Mouse (Mus musculus) heart, embryonic 11.5 days (tissue): Measurements from ENCODE around the gene B3gat2. TPM values are rescaled to one million over a fixed set of nuclear protein-coding genes. Genes with fewer than 3 reads are reported as not detected.

Experiments used
- ATAC-seq: fragments of 200-750 bp; cut with Nextera tagmentation; replicated peaks from 2 replicates; pipeline ENCODE4 v1.8.0; 2017; ENCODE audit warnings: moderate library complexity; ENCODE audit not compliant: insufficient number of reproducible peaks, low FRiP score, low TSS enrichment
- H3K27ac ChIP-seq: fragments of 300-500 bp; sonication (generic); 2 replicates; pipeline ENCODE4 v1.5.1; 2014; ENCODE audit warnings: mild to moderate bottlenecking, low read depth, low read length
- H3K27me3 ChIP-seq: fragments of 300-500 bp; sonication (generic); 2 replicates; pipeline ENCODE4 v1.6.1; 2014; ENCODE audit warnings: mild to moderate bottlenecking, low read length, mixed read lengths; ENCODE audit not compliant: control insufficient read depth, insufficient read depth
- H3K36me3 ChIP-seq: fragments of 300-500 bp; sonication (generic); 2 replicates; pipeline ENCODE4 v1.6.1; 2014; ENCODE audit warnings: mild to moderate bottlenecking, low read length, moderate library complexity, mixed read lengths; ENCODE audit not compliant: control insufficient read depth, insufficient read depth
- H3K4me1 ChIP-seq: fragments of 300-500 bp; sonication (generic); 2 replicates; pipeline ENCODE4 v1.6.1; 2014; ENCODE audit warnings: low read length; ENCODE audit not compliant: control insufficient read depth, insufficient read depth
- H3K4me2 ChIP-seq: fragments of 300-500 bp; sonication (generic); 2 replicates; pipeline ENCODE4 v1.6.1; 2014; ENCODE audit warnings: mild to moderate bottlenecking, moderate library complexity
- H3K4me3 ChIP-seq: fragments of 300-500 bp; sonication (generic); 2 replicates; pipeline ENCODE4 v1.5.1; 2014; ENCODE audit warnings: low read depth, low read length
- H3K9ac ChIP-seq: fragments of 300-500 bp; sonication (generic); 2 replicates; pipeline ENCODE4 v1.6.1; 2014; ENCODE audit warnings: mild to moderate bottlenecking, low read depth, low read length, moderate library complexity
- H3K9me3 ChIP-seq: fragments of 300-500 bp; sonication (generic); replicated peaks from 2 replicates; pipeline ENCODE4 v1.6.1; 2016; ENCODE audit warnings: low read length; ENCODE audit not compliant: control insufficient read depth
- WGBS: fragments of 180-500 bp; shearing (Covaris S2); extraction: QIAGEN DNeasy Blood & Tissue Kit; methylation state at CpG from one replicate; pipeline ENCODE4 v1.1.7; 2014; ENCODE audit not compliant: insufficient replicate concordance; 5-methylcytosine and 5-hydroxymethylcytosine counted together
- polyA plus RNA-seq: library from polyadenylated mRNA; unstranded; fragments of >200 nt; fragmentation: Nextera tagmentation; extraction: Ambion mirVana; gene quantifications from 2 replicates; pipeline ENCODE4 v1.2.1, GENCODE M21; 2014

The B3gat2 gene
- polyA plus RNA-seq: 0.63 and 0.68 TPM in 2 replicates

DNA sequence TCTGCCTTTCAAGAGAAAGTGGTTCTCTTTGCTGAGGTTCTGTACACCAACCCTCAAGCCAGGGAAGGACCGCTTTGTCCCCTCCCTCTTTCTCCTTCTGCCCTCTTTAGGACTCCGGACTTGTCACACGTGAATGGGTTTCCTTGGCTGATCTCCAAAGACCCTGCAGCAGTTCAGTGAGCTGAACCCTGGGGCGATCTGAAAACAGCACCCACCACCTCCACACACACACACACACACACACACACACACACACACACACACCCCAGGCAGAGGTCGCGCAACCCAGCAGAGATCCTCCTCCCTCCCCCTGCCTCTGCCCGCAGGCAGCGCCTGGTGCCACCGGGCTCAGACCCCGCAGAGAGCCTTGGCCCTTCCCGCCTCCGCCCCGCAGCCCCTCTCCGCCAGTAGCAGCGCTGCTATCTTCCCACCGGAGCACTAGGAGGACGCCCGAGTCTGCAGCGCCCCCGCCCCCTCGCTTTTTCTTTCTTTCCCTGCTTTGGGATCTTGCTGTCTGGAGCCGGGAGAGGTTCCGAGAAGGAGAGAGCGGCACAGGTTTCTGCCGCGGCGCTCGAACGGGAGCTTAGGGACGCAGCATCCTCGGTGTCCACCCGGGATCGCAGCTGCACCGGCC, at the start of gene B3gat2:
TSS of gene B3gat2 (plus strand) at position 252 of the 634 bp plus-strand sequence.
- WGBS: 1% methylated on average over 33 of the region's 34 CpGs
- Histone ChIP-seq H3K9me3 (no peaks in the 10 kb centered on the region), H3K4me1 (peaks cover 7% of the 10 kb centered on the region; the same call in 1 of the 2 replicates), H3K36me3 (no peaks in the 10 kb centered on the region), H3K4me2 (peak within 1 kb of the TSS; percentile 98), H3K27ac (no peak within 1 kb of the TSS), H3K27me3 (peaks cover 50% of the 10 kb centered on the region), H3K4me3 (peak within 1 kb of the TSS; percentile 62), H3K9ac (peak within 1 kb of the TSS; percentile 43; the same call in 1 of the 2 replicates)
- ATAC-seq: peak; percentile 28; the same call in 1 of the 2 replicates

DNA sequence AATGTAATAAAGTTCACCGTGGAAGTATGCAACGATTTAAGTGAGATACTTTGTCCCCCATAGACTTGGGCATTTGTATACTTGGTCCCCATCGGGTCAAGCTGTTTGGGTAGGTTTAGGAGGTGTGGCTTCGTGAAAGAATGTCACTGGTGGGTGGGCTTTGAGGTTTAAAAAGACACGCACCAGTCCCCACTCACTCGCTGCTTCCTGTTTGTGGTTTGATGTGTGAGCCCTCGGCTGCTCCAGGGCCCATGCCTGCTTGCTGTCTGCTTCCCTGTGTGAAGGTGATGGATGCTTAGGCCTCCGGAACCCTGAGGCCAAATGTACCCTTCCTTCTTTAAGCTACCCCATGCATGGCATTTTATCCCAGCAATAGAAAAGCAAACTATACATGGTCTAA, 41.2 kb upstream of the B3gat2 start:
- Histone ChIP-seq H3K27me3 (no peaks in the 10 kb centered on the region), H3K4me3 (no peak overlapping the region), H3K9ac (no peak overlapping the region), H3K4me2 (no peak overlapping the region), H3K9me3 (no peaks in the 10 kb centered on the region), H3K4me1 (no peaks in the 10 kb centered on the region), H3K36me3 (no peaks in the 10 kb centered on the region), H3K27ac (no peak overlapping the region)
- no peak for ATAC-seq
- WGBS: 72% methylated on average over 8 of the region's 8 CpGs

DNA sequence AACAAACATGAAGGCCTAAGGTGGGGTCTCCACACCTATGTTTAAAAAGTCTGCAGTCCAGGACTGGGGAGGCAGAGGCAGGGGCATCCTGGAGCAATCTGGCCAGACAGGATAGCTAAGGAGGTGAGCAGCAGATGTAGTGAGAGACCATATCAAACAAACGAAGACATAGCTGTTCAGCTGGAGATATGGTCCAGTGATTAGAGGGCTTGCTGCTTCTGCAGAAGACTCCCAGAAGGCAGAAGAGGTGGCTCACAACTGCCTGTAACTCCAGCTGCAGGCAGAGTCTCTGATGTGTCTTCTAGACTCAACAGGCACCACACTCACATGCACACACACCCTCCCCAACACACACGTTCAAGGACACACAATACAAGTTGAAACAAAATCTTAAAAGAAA, 40.5 kb upstream of the B3gat2 start:
- Histone ChIP-seq H3K9ac (no peak overlapping the region), H3K9me3 (no peaks in the 10 kb centered on the region), H3K27me3 (no peaks in the 10 kb centered on the region), H3K4me3 (no peak overlapping the region), H3K4me2 (no peak overlapping the region), H3K27ac (no peak overlapping the region), H3K36me3 (no peaks in the 10 kb centered on the region), H3K4me1 (no peaks in the 10 kb centered on the region)
- 68% methylated on average over 2 of the region's 2 CpGs for WGBS
- ATAC-seq: no peak

DNA sequence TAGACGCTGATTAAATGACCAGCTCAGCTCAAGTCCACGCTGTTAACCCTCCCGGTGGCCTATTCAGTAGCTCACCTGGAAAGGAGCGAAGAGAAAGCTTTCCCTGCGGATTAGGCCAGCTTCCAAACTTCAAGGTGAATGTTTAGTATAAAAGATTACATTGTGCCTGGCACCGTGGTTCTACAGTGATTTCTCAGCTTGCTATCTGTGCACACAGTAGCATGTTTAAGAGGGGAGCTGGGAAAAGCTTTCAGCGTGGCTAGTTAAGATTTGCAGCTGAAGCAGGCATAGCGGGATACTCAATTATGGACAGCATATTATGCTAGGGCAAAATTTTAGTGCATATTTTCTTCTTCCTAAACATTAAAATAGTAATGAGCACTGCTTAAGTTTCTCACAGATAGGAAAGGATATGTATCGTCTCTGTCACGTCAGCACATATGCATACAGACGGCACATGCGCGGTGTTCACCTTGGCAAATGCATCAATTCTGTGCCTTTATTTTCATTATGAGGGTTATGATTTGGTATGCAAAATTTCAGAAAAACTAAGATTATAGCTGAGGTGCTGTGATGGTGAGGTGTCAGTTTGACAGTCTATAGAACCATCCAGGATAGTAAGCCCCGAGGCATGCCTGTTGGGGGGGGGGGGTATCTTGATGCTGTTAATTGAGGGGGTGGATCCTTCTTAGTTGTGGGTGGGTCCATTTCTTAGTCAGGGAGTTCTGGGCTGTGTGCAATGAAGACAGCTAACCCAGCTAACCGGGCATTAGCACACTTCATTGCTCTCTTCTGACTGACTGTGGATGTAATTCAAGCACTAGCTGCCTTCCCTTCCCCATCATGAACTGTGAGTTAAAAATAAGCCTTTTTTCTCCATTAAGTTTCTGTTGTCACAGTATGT, 38.8 kb upstream of the B3gat2 start:
- no peak overlapping the region for H3K9ac ChIP-seq
- H3K4me2 ChIP-seq: no peak overlapping the region
- no peaks in the 10 kb centered on the region for H3K9me3 ChIP-seq
- H3K36me3 ChIP-seq: no peaks in the 10 kb centered on the region
- 75% methylated on average over 15 of the region's 15 CpGs for WGBS
- ATAC-seq: no peak
- H3K4me1 ChIP-seq: no peaks in the 10 kb centered on the region
- H3K27me3 ChIP-seq: no peaks in the 10 kb centered on the region
- no peak overlapping the region for H3K4me3 ChIP-seq
- no peak overlapping the region for H3K27ac ChIP-seq

DNA sequence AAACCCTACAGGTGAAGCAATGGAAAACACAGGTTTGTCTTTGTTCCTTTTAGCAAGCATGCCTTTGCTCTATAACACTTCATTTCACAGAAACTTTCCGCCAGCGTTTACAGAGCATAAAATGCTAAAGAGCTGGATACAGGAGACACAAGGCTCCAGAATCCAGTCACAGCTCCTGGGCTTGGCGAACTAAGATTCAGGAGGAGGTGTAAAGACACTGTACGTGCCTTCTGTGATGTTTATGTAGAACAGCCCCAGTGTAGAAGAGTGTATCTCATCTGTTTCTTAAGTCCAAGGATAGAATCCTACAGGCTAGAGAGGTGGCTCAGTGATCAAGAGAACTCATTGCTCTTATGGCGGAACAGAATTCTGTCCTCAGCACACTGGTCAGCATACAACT, 30.2 kb upstream of the B3gat2 start:
- Histone ChIP-seq H3K4me2 (no peak overlapping the region), H3K9me3 (no peaks in the 10 kb centered on the region), H3K36me3 (no peaks in the 10 kb centered on the region), H3K4me3 (no peak overlapping the region), H3K9ac (no peak overlapping the region), H3K4me1 (no peaks in the 10 kb centered on the region), H3K27ac (no peak overlapping the region), H3K27me3 (no peaks in the 10 kb centered on the region)
- WGBS: 79% methylated on average over 5 of the region's 5 CpGs
- no peak for ATAC-seq

DNA sequence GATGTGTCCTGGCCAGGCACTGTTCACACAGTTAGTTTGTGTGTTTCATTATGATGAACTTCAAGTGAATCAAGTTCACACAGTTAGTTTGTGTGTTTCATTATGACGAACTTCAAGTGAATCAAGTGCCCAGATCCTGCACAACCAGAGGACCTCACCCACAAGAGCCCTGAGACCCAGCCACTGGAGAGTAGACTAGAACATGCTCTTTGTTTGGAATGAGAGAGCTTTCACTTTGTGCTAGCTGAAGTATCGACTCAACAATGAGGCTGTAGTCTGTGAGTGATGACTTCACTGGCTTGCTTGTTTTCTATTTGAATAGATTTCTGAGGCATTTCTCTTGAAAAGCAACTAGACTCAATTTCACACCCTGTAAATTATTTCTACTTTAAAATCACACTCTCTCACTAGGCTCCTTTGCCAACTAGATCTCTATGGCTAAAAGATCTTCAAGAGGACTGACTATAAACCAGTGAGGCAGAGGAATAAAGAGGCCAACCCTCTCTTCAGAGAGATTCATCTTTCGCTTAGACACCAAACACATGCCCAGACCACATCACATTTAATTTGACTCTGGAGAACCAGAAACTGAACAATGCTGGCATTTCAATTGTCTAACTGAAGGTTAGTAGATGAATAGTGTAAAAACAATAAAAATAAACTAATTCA, 10.6 kb upstream of the B3gat2 start:
- Histone ChIP-seq H3K27me3 (no peaks in the 10 kb centered on the region), H3K4me3 (no peak overlapping the region), H3K27ac (no peak overlapping the region), H3K9ac (no peak overlapping the region), H3K36me3 (no peaks in the 10 kb centered on the region), H3K9me3 (no peaks in the 10 kb centered on the region), H3K4me2 (no peak overlapping the region), H3K4me1 (no peaks in the 10 kb centered on the region)
- WGBS: 77% methylated on average over 3 of the region's 3 CpGs
- no peak for ATAC-seq

DNA sequence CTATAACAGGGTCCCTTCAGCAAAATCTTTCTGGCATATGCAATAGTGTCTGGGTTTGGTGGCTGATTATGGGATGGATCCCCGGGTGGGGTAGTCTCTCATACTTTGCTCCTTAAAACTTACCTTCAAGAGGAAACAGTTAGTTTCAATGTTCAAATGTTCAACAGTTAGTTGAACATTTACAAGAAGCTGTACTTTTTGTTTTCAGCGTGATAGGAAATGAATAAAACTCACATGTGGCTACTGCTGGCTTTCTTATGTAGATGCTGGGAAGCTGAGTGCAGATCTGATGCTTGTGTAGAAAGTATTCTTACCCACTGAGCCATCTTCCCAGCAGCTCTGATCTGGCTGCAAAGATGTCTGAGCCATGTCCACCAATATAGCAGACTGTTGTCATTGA, 8.5 kb upstream of the B3gat2 start:
- H3K36me3 ChIP-seq: no peaks in the 10 kb centered on the region
- no peaks in the 10 kb centered on the region for H3K9me3 ChIP-seq
- H3K4me3 ChIP-seq: no peak overlapping the region
- no peaks in the 10 kb centered on the region for H3K4me1 ChIP-seq
- no peak overlapping the region for H3K27ac ChIP-seq
- ATAC-seq: no peak
- no peaks in the 10 kb centered on the region for H3K27me3 ChIP-seq
- WGBS: 69% methylated on average over 2 of the region's 2 CpGs
- no peak overlapping the region for H3K4me2 ChIP-seq
- no peak overlapping the region for H3K9ac ChIP-seq

DNA sequence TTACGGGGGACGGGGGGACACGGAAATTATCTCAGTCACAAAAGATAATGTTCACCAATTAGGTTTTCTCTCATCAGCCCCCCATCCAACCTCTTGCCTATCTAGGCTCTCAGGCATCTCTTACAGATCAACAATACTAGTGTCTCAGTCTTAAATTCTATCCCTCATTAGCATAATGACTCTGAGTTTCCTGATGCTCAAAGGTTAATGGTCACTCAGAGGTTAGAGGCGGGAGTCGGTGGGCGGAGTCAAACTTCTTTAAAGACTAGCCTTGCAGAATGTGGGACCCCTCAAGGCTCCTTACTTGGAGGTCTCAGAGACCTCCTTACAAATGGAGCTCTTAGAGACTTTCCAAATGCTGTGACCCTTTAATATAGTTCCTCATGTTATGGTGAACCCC, 8.0 kb upstream of the B3gat2 start:
- ATAC-seq: no peak
- Histone ChIP-seq H3K9me3 (no peaks in the 10 kb centered on the region), H3K27ac (no peak overlapping the region), H3K27me3 (no peaks in the 10 kb centered on the region), H3K36me3 (no peaks in the 10 kb centered on the region), H3K4me1 (no peaks in the 10 kb centered on the region), H3K9ac (no peak overlapping the region), H3K4me3 (no peak overlapping the region), H3K4me2 (no peak overlapping the region)
- WGBS: 76% methylated on average over 6 of the region's 6 CpGs
